ENCODE assay signal across 8 mouse cellular contexts in genomic region chr7:49811346-49811745, GRCm38 (mm10). TPM values are rescaled to one million over a fixed set of nuclear protein-coding genes. Genes with fewer than 3 reads are reported as not detected.
DNase-seq lines count a peak whose midpoint lies in the region; ATAC-seq and TF ChIP-seq lines count a peak whose summit lies in the region.
"Had no signal": no experiment of that assay in that cellular context is flagged by ENCODE, and none has a peak within 500 bp of the region (broad histone marks: within the 10 kb centered on the region; RNA-seq: fewer than 3 reads in every experiment).

No protein-coding gene starts in this region.

- TF ChIP-seq RAD21 in CH12.LX (IDR thresholded peaks at IDR 0.05; ENCODE audit: low read depth, low read length), result peak; percentile 25

- in situ Hi-C loops in CH12.LX (cut with MboI; ENCODE audit: low pct_ligation_motif_present, low pct_unique_long_range_greater_than_20kb, low sequenced_read_pairs), result no loop called here

- peak; percentile 22 for DNase-seq in kidney, adult 9 months
- DNase-seq in kidney, adult 18-20 months, result no peak
- DNase-seq in 3T3-L1 (ENCODE audit: low read depth, low spot score), result peak; percentile 27
- peak; percentile 17 for DNase-seq in CH12.LX (ENCODE audit: extremely low read depth)
- no peak for DNase-seq in spleen, adult 18-20 months

- H3K79me2 ChIP-seq in CH12.LX (replicated peaks; ENCODE audit: control insufficient read depth, extremely low read depth, insufficient read depth, poor library complexity, severe bottlenecking), result peaks cover 3% of the 10 kb centered on the region; the same call in 1 of the 2 replicates

- H3K27me3 ChIP-seq in CH12.LX (replicated peaks), result no peaks in the 10 kb centered on the region
- no peaks in the 10 kb centered on the region for H3K27me3 ChIP-seq in heart, embryonic 11.5 days (ENCODE audit: control insufficient read depth, insufficient read depth, low read length)
- H3K27me3 ChIP-seq: limb, embryonic 13.5 days had no signal

- no peak overlapping the region for H3K4me3 ChIP-seq in CH12.LX (replicated peaks in 1 of 3; ENCODE audit: low read depth in 2 of 3, low read length in 2 of 3, poor library complexity in 1 of 3)
- H3K4me3 ChIP-seq in heart, embryonic 11.5 days (ENCODE audit: low read depth, low read length), result no peak overlapping the region
- H3K4me3 ChIP-seq: limb, embryonic 13.5 days had no signal

- H3K27ac ChIP-seq in CH12.LX (ENCODE audit: insufficient read depth, low read depth), result no peak overlapping the region
- H3K27ac ChIP-seq in heart, embryonic 11.5 days (ENCODE audit: low read depth, low read length), result no peak overlapping the region
- H3K27ac ChIP-seq: limb, embryonic 13.5 days had no signal

- H3K4me2 ChIP-seq in CH12.LX (ENCODE audit: insufficient read depth, low read depth, poor library complexity, severe bottlenecking), result no peak overlapping the region
- no peak overlapping the region for H3K4me2 ChIP-seq in heart, embryonic 11.5 days
- H3K4me2 ChIP-seq: limb, embryonic 13.5 days had no signal

- no peaks in the 10 kb centered on the region for H3K4me1 ChIP-seq in CH12.LX (ENCODE audit: control insufficient read depth in 1 of 2, insufficient read depth in 2 of 2)
- H3K4me1 ChIP-seq in heart, embryonic 11.5 days (ENCODE audit: control insufficient read depth, insufficient read depth, low read length), result no peaks in the 10 kb centered on the region; the same call in 1 of the 2 replicates
- H3K4me1 ChIP-seq: limb, embryonic 13.5 days had no signal

- 56% methylated on average over 4 of the region's 4 CpGs for WGBS in heart, embryonic 11.5 days (ENCODE audit: insufficient replicate concordance)

- TF ChIP-seq CTCF in CH12.LX (conservative IDR thresholded peaks at IDR 0.05 in 1 of 2, IDR thresholded peaks at IDR 0.05 in 1 of 2; ENCODE audit: low read depth in 2 of 2, low read length in 2 of 2), result peak in 1 of 2 experiments; percentile 55; a peak in 2 of 4 replicates

- H3K36me3 ChIP-seq in CH12.LX (replicated peaks in 1 of 2; ENCODE audit: control insufficient read depth in 1 of 2, insufficient read depth in 1 of 2, low read length in 1 of 2), result peaks cover 37 to 83% of the 10 kb centered on the region in 2 experiments
- peaks cover 11% of the 10 kb centered on the region; the same call in 1 of the 2 replicates for H3K36me3 ChIP-seq in heart, embryonic 11.5 days (ENCODE audit: control insufficient read depth, insufficient read depth, low read length)

- no peak overlapping the region for H3K9ac ChIP-seq in CH12.LX (ENCODE audit: insufficient read depth, low read depth)
- H3K9ac ChIP-seq in heart, embryonic 11.5 days (ENCODE audit: low read depth, low read length), result no peak overlapping the region
- H3K9ac ChIP-seq: limb, embryonic 13.5 days had no signal

- TF ChIP-seq EP300 in CH12.LX (IDR thresholded peaks at IDR 0.05; ENCODE audit: low read length), result no peak

- TF ChIP-seq POLR2A in CH12.LX (IDR thresholded peaks at IDR 0.05; ENCODE audit: low read depth, low read length), result no peak

- dilution Hi-C loops in CH12.LX (cut with MboI; ENCODE audit: extremely low pct_ligation_motif_present, extremely low pct_unique_long_range_greater_than_20kb, low sequenced_read_pairs), result no loop called here

- 0 out of 2 replicates have a peak, but pooled peaks have one; percentile 30 for ATAC-seq in granulocyte monocyte progenitor cell, adult 5-6 weeks (replicated peaks; ENCODE audit: poor library complexity, severe bottlenecking)
- no peak for ATAC-seq in heart, embryonic 11.5 days (replicated peaks; ENCODE audit: insufficient number of reproducible peaks, low FRiP score, low TSS enrichment)

- no peaks in the 10 kb centered on the region for H3K9me3 ChIP-seq in CH12.LX (replicated peaks; ENCODE audit: low read length)
- no peaks in the 10 kb centered on the region for H3K9me3 ChIP-seq in heart, embryonic 11.5 days (replicated peaks; ENCODE audit: control insufficient read depth, low read length)
- H3K9me3 ChIP-seq: limb, embryonic 13.5 days had no signal

TF ChIP-seq in CH12.LX, 34 proteins besides CTCF, POLR2A, EP300 and RAD21:
- TF ChIP-seq SMC3 (IDR thresholded peaks at IDR 0.05; ENCODE audit: low read depth, low read length) (peak; percentile 27; the same call in 1 of the 2 replicates), ETS1 (conservative IDR thresholded peaks at IDR 0.05; ENCODE audit: low read depth, low read length) (no peak)

RNA-seq across cellular contexts. Expression of gene Prmt3, which starts 33.2 kb away (rescaled TPM):
- total RNA-seq in CH12.LX (2012; rRNA removed) (47.9 and 54.4 TPM in 2 replicates), CH12.LX (2014; rRNA removed) (86.0 and 91.2 TPM in 2 replicates)
- polyA plus RNA-seq in CH12.LX (2012; ENCODE audit: insufficient read length, low read depth), result 54.3 and 54.5 TPM in 2 replicates
- 67.7 and 79.0 TPM in 2 replicates for total RNA-seq in granulocyte monocyte progenitor cell, adult 5-6 weeks (2014; fragmentation: Nextera tagmentation)
- total RNA-seq in granulocyte monocyte progenitor cell, adult 5-6 weeks (2017), result 56.3 and 57.4 TPM in 2 replicates
- polyA plus RNA-seq in heart, embryonic 11.5 days (2014; fragmentation: Nextera tagmentation; extraction: Ambion mirVana), result 51.6 and 51.9 TPM in 2 replicates

RNA-seq across cellular contexts. Expression of gene Htatip2, which starts 52.4 kb away (rescaled TPM):
- total RNA-seq in CH12.LX (2012; rRNA removed) (not detected in 2 replicates), CH12.LX (2014; rRNA removed) (not detected in 2 replicates)
- not detected in 2 replicates for polyA plus RNA-seq in CH12.LX (2012; ENCODE audit: insufficient read length, low read depth)
- 19.9 and 23.1 TPM in 2 replicates for total RNA-seq in granulocyte monocyte progenitor cell, adult 5-6 weeks (2014; fragmentation: Nextera tagmentation)
- 12.7 and 14.2 TPM in 2 replicates for total RNA-seq in granulocyte monocyte progenitor cell, adult 5-6 weeks (2017)
- polyA plus RNA-seq in heart, embryonic 11.5 days (2014; fragmentation: Nextera tagmentation; extraction: Ambion mirVana), result 14.5 and 17.0 TPM in 2 replicates

Comparison
In these comparisons a context has a peak if more than half of its experiments do, and no peak if none do; other contexts are left out.
1. DNase-seq: peak in kidney, adult 9 months (single experiment), 3T3-L1 (single experiment) and CH12.LX (single experiment); none in kidney, adult 18-20 months (single experiment) and spleen, adult 18-20 months (0 of 2).
2. RNA of gene Htatip2, which starts 52.4 kb away (total RNA-seq): 12.7 to 23.1 TPM in granulocyte monocyte progenitor cell, adult 5-6 weeks; not detected in CH12.LX; every median in the first group is over 10 times any median in the second.